Mouse (Mus musculus): ENCODE data around the gene Cabp7.
"Not testable (repeated sequence)": the region's sequence is repeated elsewhere in the genome, so short reads cannot be mapped to it uniquely, and the experiment has no call there.

Gene Cabp7

DNA sequence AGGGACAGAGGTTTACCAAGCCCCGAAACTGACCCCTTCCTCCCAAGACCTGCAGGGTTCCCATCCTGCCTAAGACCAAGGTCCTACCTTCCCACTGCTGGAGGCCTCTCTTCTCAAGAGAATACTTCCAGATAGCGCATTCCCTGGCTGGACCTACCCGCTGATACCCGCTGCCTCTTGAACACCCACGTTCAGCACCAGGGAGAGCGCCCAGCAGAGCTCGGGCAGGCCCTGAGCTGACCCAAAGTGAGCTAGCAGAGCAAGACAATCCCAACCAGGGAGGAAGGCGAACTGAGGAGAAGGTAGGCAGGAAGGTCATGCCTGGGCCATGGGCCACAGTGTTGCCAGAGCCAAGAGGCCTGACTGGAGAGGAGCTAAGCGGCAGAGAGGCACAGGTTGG lies 3.7 kb upstream of the Cabp7 start:
- in situ Hi-C loops (cut with MboI; ENCODE audit: low sequenced_read_pairs) = no loop called here

DNA sequence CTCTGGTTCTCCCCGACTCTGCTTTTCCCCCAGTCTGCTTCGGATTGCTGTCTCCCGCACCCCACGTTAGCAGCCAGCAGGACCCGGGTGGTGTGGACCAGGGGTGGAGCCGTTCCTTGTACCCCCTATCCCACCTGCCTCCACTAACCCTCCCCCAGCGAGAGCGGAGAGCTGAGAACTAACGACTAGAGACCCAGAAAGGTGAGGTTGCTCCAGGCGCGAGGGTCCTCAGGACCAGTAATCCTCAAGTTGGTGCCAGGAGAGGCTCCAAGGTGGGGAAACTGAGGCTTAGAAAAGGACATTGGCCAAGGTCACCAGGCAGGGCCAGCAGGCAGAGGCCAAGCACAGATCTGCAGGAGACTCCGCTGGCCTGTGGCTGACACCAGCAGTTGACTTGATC lies 707 bp upstream of the Cabp7 start:
- in situ Hi-C loops (cut with MboI; ENCODE audit: low sequenced_read_pairs) = no loop called here

DNA sequence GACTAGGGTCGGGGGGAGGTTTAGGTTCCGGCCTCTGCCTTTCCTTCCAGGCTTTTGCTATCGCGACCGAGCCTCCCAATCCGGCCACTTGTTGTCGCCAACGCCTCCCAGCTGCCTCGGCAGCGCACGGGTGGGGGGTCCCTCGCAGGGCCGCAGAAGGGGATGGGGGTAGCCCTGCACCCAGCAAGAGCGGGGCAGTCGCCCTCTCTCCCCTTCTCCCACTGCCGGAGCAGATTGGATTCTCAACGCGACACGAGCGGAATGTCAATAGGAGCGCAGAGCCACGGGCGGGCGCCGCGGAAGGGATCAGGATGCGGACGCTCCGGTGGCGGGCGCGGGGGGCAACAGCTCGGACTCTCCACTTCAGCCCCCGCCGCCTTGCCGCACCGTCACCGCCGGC lies 609 bp downstream of the Cabp7 start:
- in situ Hi-C loops (cut with MboI; ENCODE audit: low sequenced_read_pairs) = no loop called here

DNA sequence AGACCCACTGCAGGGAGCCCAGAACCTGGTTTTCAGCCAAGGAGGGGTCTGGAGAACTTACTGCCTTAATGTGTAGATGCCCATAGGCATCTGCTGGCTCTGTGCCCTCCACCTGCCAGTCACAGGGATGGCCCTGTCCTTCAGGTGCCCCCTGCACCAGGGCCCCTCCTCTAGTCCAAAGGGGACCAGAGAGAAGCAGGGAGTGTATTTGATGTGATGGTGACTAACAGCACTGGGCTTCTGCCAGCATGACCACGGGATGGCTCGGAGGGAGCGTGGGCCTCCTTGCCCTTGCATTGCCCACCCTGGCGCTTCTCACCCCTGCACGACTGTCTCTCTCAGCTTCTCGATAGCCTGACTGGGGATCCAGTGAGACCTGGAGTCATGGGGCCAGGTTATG lies 1.9 kb downstream of the Cabp7 start:
- in situ Hi-C loops (cut with MboI; ENCODE audit: low sequenced_read_pairs) = no loop called here

DNA sequence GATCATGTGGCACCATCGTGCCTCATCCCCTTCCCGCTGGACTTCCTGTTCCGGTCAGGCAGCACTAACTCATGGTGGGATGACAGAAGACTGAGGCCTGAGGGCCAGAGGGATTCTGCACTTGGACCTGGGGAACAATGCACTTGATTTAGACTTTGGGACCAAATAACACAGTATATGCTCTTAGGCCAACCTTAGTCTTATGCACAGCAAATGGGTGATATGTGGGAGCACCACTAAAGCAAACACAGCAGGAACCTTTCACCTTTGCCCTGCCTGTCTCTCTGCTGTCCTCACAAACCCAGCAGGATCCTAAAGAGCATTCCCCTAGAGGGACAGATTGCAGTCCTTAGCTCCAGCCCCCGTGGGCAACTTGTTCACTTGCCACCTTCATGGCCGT lies 5.8 kb downstream of the Cabp7 start:
- in situ Hi-C loops (cut with MboI; ENCODE audit: low sequenced_read_pairs) = no loop called here

DNA sequence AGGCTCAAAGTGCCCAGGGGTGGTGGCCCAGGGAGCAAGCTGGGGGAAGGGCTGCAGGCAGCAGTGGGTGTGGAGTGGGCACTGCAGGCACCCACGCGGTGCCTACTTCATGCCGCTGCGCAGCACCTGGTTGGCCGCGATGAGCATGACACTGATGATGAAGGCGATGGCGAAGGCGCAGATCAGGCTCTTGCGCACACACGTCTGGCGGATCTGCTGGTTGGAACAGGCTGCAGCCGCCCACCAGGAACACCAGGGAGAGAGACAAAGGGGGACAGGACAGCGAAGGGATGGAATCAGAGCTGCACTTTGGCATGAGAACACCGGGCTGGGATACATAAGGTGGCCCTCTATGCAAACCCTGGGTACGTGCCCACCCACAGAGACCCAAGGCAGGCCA lies 7.9 kb downstream of the Cabp7 start:
- in situ Hi-C loops (cut with MboI; ENCODE audit: low sequenced_read_pairs) = no loop called here

DNA sequence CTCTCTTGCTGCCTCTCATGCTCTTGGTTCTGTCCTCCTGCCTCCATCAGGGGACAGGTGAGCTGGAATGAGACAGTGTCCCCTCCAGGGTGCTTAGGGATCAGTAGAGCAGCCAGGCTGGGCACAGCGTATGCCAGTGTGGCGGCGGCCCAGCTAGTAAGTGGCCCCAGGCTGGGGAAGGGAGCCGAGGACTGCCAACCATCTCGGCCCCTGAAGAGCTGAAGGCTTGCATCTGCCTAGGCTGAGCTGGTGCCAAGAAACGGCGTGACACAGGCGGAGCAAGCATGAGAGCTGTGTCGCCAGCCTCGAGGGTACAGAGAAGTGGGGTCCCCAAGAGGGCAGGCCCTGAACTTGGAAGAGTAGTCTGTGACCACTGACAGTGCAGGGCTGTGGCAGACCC lies 8.9 kb downstream of the Cabp7 start:
- in situ Hi-C loops (cut with MboI; ENCODE audit: low sequenced_read_pairs) = no loop called here

DNA sequence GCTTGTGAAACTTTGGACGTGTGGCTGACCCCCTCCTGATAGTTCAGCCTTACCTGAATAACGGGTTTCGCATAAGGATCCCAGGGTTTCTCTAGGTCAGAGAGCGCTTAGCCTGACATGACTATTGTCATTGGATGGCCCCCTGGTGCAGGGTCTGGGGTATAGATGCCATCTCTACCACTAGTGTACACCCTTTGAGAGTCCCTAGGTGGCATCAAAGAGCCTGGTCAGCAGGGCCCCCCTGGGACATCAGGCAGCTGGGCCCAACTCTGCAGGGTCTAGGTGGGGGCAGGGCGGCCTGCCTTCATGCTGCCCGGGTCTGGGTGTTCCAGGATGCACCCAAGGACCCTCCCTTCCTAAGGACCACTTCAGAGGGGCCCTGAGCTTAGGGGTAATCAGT lies 10.2 kb downstream of the Cabp7 start:
- in situ Hi-C loops (cut with MboI; ENCODE audit: low sequenced_read_pairs) = no loop called here

DNA sequence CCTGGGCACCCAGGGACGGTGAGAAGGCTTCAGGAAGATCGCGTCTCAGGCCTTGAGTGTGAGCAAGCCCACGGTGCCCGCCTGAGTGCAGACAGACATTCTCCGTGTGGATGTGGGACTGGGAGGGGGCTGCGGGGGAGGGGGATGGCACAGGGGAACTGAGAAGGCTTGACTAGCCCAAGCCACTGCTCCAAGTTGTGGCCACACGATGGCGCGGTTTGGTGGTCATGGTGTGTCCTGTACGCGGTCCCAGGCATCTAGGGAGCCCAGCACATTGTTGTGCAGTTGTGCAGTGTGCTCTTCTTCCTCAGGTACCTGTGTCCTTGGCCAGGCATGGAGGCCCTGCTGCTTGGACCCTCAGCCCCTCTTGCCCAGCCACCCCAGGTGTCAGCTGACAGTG lies 12.4 kb downstream of the Cabp7 start:
- in situ Hi-C loops (cut with MboI; ENCODE audit: low sequenced_read_pairs) = no loop called here

DNA sequence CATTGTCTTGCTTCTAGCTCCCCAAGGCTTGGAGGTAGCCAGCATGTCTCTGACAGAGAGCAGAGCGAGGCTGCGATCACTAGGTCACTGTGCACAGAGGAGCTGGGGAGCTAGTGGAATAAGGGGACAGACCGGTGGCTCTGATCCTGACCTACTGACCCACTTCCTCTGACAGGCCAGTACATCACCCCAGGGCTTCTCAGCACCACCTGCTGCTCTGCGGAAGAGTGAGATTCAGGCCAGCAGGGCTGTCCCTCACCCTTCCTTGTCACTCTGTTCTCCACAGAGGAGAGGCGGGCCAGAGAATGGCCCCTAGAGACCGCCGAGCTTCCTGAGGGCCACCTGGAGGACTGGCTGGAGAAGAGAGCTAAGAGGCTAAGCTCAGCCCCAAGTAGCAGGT lies 14.8 kb downstream of the Cabp7 start:
- in situ Hi-C loops (cut with MboI; ENCODE audit: low sequenced_read_pairs) = no loop called here

DNA sequence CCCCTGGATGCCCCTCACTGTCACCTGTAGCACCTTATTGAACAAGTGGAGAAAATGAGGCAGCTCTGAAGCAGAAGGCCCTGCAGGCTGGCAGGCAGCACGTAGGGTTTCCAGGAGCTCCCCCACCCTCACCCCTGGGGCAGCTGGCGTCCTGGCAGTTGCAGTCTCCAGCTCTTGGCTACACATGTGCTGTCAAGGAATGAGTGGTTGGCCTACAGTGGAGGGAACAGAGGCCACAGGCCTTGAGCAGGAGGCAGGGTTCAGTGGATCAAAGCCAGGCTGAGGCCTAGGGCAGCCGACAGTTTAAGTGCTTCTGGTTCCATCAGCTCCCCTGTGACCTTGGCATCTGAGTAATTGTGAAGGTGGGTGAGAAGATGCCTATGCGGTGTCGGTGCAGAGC lies 15.7 kb downstream of the Cabp7 start:
- in situ Hi-C loops (cut with MboI; ENCODE audit: low sequenced_read_pairs) = no loop called here

DNA sequence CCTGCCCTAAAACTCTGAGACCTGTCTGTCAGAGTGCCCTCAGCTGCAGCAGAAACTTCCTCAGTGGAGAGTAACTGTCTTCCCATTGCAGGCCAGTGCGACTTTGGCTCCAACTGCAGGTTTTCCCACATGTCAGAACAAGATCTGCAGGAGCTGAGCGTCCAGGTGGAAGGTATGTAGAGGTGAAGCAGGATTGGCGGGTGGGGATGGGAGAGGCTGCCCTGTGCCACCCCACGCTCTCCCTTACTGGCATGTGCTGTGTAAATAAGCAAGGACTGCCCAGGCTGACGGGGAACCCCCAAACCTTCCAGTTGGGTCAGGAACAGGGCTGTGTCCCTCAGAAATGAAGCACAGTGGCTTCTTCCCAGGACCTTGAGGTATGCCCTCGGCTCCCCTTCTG lies 16.5 kb downstream of the Cabp7 start:
- in situ Hi-C loops (cut with MboI; ENCODE audit: low sequenced_read_pairs) = no loop called here

DNA sequence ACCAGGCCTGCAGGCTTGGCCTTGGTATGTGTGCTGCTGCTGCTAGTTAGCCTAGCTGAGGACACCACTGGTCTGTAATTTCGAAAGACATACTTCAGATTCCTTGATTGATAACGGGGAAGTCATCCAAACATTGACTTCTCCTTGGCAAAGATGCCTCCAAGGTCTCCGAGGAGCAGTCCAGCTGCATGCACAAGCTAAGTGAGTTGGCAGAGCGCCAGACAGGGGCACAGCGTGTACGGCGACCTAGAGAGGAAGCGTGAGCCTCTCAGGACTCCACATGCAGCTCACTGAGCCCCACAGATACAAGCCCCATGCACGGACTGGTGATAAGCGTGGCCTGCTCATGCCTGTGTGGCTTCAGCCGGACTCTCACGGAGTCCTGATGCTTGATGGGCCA lies 17.0 kb downstream of the Cabp7 start:
- in situ Hi-C loops (cut with MboI; ENCODE audit: low sequenced_read_pairs) = no loop called here

DNA sequence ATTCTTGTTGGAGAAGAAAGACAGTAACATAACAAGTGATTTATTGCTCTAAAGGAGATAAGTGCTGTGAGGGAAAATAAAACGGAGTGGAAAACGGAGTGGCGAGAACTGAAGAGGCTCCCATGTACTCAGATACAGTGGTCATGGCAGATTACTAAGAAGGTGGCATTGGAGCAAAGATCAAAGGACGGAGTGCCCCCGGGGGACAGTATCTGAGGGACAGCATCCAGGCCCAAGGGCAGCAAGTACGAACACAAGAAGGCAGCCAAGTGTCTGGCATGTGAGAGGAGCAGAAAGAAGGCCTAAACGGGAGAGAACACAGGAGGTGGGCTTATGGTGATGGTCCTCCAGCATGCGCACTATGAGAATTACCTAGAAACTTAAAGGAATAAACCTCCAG lies 24.9 kb downstream of the Cabp7 start:
- in situ Hi-C loops (cut with MboI; ENCODE audit: low sequenced_read_pairs) = no loop called here

DNA sequence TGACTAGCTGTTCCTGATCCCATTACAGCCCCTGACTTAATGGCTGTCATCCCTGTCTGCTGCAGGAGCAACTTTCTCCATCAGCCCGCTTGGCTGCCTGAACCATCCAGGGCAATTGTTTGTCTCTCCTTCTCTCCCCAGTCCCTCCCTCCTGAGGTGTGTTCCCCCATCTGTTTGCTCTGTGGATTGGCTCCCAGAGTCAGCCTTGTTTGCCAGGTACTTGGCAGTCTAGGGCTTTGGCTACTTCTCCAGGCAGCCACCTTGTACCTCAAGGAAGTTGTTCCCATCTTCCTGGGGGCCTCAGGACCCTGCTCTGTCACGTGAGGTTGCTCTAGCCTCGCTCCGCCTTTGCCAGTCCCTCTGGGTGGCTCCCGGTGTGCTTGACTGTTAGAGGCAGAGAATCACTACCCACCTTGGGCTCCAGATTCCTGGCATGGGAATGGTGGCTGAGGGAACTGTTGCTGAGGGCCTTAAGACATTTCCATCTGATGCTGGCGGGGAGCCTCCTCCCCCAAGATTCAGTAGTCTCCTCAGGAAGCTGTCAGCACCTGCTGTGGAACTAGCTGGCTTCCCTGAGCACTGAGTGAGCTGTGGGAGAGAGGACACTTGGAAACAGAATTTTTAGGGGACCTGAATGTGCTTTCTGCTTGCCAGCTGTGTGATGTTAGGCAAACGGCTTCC lies 25.5 kb downstream of the Cabp7 start:
- in situ Hi-C loops (cut with MboI; ENCODE audit: low sequenced_read_pairs) = no loop called here

DNA sequence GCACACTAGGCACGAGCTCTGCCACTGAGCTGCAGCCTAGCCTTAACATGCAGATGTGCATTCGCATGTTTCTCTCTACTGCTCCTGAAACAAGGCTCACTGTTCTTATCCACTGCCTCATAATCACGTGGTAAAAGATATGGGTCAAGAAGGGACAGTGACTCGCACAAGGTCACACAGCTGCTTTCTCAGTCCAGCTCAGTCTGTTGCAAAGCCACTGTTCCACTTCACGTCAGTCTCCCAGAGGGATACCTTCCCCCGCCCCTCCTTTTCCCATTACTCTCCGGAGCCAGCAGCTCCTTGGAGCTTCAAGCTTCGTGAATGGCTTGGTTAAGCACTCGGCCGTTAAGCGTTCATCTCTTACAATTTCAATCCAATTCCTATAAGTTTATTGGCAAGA lies 26.2 kb downstream of the Cabp7 start:
- in situ Hi-C loops (cut with MboI; ENCODE audit: low sequenced_read_pairs) = no loop called here

DNA sequence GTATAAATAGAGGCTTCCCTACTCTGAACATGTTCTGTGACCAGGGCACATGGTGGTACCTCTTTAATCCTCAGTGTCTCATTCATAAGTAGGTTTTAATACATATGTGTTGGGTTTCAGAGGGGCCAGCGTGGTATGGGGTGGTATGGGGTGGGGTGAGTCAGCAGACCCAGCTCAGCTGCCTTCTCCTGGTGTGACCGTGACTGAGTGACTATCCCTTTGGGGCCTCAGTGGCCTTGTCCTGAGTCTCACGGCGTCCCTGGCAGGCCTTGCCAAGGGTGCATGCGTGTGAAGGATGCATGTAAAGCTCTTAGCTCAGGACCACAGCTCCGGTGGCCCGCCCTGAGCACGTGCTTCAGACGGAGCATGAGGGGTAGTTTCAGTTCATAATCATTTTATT lies 26.6 kb downstream of the Cabp7 start:
- in situ Hi-C loops (cut with MboI; ENCODE audit: low sequenced_read_pairs) = no loop called here

DNA sequence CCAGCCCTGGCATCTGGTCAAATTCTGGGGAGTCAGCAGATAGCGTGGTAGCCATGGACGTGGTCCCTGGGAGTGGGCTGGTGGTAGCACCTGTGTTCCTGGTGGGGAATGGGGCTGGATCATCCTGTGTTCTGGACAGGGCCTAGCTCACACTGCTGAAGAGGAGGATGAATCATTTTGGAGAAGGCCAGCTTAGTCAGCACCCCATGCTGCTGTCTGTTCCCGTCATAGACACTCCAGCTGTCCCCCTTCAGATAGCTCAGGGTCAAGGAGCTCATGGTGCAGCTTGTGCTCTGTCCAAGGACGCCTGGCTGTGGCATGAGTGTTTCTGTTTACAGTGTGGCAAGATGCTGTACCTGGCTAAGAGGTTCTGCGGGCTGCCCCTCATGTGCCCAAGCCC lies 28.0 kb downstream of the Cabp7 start:
- in situ Hi-C loops (cut with MboI; ENCODE audit: low sequenced_read_pairs) = no loop called here

DNA sequence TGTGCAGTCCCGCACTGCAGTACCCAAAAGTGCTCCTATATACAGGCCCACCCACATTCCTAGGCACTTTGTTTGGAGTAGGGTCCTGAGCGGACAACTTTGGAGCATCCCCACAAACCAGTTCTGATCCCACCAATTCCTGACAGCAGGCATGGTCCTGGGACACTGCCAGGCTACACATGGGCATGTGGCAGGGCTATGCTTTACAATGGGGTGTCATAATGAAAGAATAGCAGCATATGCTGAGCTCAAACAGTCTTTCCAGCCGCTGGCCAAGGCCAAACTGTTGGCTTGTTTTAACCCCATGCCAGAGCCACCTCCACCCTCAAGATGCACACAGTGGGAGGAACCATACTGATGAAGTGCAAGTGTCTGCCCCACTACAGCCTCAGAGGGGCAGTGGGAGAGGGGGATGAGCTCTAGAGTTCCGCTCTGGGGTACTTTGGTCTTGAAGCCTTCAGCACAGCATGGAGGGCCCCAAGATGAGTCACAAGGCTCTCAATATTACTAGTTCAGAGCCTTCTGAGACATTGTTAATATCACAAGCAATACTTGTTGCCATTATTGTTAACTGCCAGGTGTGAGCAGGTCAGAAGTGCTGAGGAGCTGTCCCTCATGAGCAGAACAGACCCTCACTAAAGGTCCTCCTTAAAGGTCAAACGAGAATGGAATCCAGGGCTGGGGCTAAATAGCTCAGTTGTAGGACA lies 29.9 kb downstream of the Cabp7 start:
- in situ Hi-C loops (cut with MboI; ENCODE audit: low sequenced_read_pairs) = no loop called here

DNA sequence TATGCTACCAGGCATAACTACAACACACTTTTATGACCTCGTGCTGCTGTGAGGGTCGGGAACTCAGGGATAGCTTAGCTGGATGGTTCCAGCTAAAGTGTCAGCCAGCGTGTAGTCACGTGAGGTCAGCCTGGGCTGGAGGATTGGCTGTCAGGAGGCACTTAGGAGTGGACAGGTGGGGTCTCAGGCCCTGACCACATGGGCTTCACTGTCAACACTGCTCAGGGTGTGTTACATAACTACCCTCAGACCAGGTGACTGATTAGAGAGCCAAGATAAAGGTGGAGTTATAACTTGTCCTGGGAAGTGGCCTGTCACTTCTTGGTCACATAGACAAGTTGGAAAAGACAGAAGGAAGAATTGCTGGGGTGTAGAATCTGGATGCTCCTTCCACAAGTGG lies 31.0 kb downstream of the Cabp7 start:
- in situ Hi-C loops (cut with MboI; ENCODE audit: low sequenced_read_pairs) = no loop called here

DNA sequence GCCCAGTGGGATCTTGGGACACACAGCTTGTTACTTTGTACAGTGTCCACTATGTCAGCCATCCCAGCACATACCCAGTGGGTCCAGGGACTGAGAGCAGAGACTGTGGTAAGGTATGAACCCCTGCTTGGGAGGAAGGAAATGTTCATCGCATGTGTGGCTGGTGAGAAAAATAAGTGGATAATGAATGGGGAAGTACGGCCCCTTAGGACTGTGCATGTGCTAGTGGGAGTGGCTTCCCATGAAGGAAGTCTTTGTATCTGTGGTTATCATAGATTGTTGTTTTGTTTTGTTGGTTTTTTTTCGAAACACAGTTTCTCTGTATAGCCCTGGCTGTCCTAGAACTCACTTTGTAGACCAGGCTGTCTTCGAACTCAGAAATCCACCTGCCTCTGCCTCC lies 31.9 kb downstream of the Cabp7 start:
- in situ Hi-C loops (cut with MboI; ENCODE audit: low sequenced_read_pairs) = no loop called here

DNA sequence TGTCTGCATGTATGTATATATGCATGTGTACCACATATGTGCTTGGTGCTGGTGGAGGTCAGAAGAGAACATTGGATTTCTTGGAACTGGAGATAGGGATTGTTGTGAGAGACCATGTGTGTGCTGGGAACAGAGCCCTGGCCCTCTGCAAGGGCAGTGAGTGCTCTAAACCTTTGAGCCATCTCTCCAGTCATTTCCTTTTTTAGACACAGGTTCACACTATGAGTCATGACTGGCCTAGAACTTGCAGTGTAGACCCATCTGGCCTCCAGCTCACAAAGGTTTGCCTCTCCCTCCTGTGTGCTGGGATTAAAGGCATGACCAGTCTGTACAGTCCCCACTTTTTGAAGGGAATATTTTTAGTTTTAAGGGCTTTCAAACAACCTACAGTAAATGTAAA lies 33.8 kb downstream of the Cabp7 start:
- in situ Hi-C loops (cut with MboI; ENCODE audit: low sequenced_read_pairs) = no loop called here

DNA sequence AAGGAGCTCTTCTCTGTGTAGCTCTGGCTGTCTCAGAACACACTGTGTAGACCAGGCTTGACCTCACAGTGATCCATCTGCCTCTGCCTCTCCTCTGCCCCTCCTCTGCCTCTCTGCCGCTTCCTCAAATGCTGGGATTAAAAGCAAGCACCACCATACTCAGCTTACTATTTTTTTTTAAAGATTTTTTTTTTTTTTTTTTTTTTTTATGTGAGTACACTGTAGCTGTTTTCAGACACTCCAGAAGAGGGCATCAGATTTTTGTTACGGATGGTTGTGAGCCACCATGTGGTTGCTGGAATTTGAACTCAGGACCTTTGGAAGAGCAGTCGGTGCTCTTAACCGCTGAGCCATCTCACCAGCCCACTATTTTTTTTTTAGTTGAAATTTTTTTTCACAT lies 36.4 kb downstream of the Cabp7 start:
- in situ Hi-C loops (cut with MboI; ENCODE audit: low sequenced_read_pairs) = not testable (repeated sequence)
